Comparison of ENCODE assay signal across 33 mouse cellular contexts in genomic region chr11:65618976-65619375, GRCm38 (mm10).
"Had no signal": no experiment of that assay in that cellular context is flagged by ENCODE, and none has a peak within 500 bp of the region (broad histone marks: within the 10 kb centered on the region; RNA-seq: fewer than 3 reads in every experiment).

No protein-coding gene starts in this region.

- H3K4me3 ChIP-seq: heart, embryonic 12.5 days; heart, embryonic 13.5 days; heart, embryonic 15.5 days; hindbrain, embryonic 10.5 days; hindbrain, embryonic 12.5 days; hindbrain, embryonic 13.5 days; hindbrain, embryonic 15.5 days; intestine, embryonic 15.5 days; kidney, embryonic 15.5 days; layer of hippocampus, adult 2 months; left cerebral cortex, adult 2 months had no signal

- H3K36me3 ChIP-seq: heart, embryonic 12.5 days; heart, embryonic 13.5 days; heart, embryonic 15.5 days; hindbrain, embryonic 10.5 days; hindbrain, embryonic 12.5 days; hindbrain, embryonic 13.5 days; hindbrain, embryonic 15.5 days; intestine, embryonic 15.5 days; kidney, embryonic 15.5 days had no signal

- H3K9ac ChIP-seq: heart, embryonic 12.5 days; heart, embryonic 13.5 days; heart, embryonic 15.5 days; hindbrain, embryonic 12.5 days; hindbrain, embryonic 13.5 days; hindbrain, embryonic 14.5 days; hindbrain, embryonic 15.5 days; intestine, embryonic 15.5 days; kidney, embryonic 15.5 days had no signal

- H3K4me1 ChIP-seq: heart, embryonic 12.5 days; heart, embryonic 13.5 days; heart, embryonic 15.5 days; hindbrain, embryonic 10.5 days; hindbrain, embryonic 12.5 days; hindbrain, embryonic 13.5 days; hindbrain, embryonic 15.5 days; intestine, embryonic 15.5 days; kidney, embryonic 15.5 days had no signal

- H3K27me3 ChIP-seq: heart, embryonic 12.5 days; heart, embryonic 13.5 days; heart, embryonic 15.5 days; hindbrain, embryonic 12.5 days; hindbrain, embryonic 13.5 days; hindbrain, embryonic 15.5 days; intestine, embryonic 15.5 days; kidney, embryonic 15.5 days had no signal

- H3K27ac ChIP-seq: heart, embryonic 13.5 days; heart, embryonic 15.5 days; hindbrain, embryonic 10.5 days; hindbrain, embryonic 12.5 days; hindbrain, embryonic 13.5 days; hindbrain, embryonic 14.5 days; hindbrain, embryonic 15.5 days; hindbrain, postnatal 0 days; intestine, embryonic 15.5 days; kidney, embryonic 15.5 days; kidney, postnatal 0 days; layer of hippocampus, adult 2 months; left cerebral cortex, adult 2 months had no signal

- H3K4me2 ChIP-seq: heart, embryonic 11.5 days; heart, embryonic 12.5 days; heart, embryonic 13.5 days; heart, embryonic 15.5 days; hindbrain, embryonic 12.5 days; hindbrain, embryonic 13.5 days; hindbrain, embryonic 14.5 days; hindbrain, embryonic 15.5 days; intestine, embryonic 15.5 days; kidney, embryonic 15.5 days had no signal

- H3K9me3 ChIP-seq: heart, embryonic 12.5 days; heart, embryonic 13.5 days; heart, embryonic 15.5 days; hindbrain, embryonic 10.5 days; hindbrain, embryonic 12.5 days; hindbrain, embryonic 13.5 days; hindbrain, embryonic 15.5 days; intestine, embryonic 15.5 days; kidney, embryonic 15.5 days had no signal

- DNase-seq: heart, postnatal 14 days; heart, postnatal 36 days; kidney, adult 11 months; kidney, adult 18-20 months; kidney, adult 2 months; kidney, adult 8-10 months; kidney, adult 9 months; kidney, postnatal 10 days; kidney, postnatal 14 days; kidney, postnatal 25 days; kidney, postnatal 36 days; kidney, postnatal 4 days; layer of hippocampus, adult 9-11 months; layer of hippocampus, postnatal 36 days had no signal

- ATAC-seq: hindbrain, embryonic 16.5 days; hindbrain, postnatal 0 days; inflammation-experienced regulatory T-cells, adult 6 months; intestine, embryonic 15.5 days; intestine, embryonic 16.5 days; intestine, postnatal 0 days had no signal
